Mouse (Mus musculus) fat pad, adult 2 months (tissue): ENCODE measurements around the gene Atf2.
"Not testable (repeated sequence)": the region's sequence is repeated elsewhere in the genome, so short reads cannot be mapped to it uniquely, and the experiment has no call there.

ENCODE experiments used
- DNase-seq: peaks from one replicate; pipeline ENCODE4 v3.0.0-alpha.2; 2011; ENCODE audit warnings: low read depth, low spot score; ENCODE audit errors: extremely low read depth

Atf2 gene

DNA sequence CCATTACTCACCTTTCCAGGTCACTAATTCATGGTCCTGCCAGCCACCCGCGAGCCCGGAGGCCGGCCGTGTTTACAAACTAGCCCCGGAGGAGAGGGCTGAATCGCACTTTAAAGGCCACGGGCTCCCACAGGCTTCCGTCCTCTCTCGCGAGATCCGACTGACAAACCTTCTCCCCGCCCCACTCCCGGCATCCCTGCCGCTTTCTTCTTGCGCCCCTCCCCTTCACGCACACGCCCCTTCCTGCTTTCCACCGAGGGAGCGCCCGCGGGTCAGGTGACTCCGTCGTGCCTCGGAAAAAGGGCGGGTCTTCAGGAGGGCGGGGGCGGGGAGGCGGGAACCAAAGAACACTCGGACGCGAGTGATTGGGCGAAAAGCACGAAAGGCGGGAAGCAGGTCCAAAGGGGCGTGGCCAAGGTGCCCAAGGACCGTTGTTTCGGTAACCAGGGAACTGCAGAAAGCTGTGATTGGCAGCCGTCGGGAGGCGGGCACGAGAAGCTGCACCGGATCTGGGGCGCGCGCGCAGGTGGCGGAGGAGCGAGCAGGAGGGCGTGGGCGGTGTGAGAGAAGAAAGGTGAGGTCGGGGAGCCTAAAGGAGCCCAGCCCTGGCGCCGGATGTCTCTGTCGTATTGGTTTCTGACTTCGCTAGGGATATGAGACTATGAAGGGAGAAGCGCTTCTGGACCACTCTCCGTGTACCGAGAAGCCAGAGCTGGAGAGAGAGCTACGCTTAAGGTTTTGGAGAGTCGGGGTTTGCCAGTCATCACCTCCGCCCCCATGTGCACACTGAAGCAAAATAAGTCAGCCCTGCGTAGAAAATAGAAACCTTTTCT is at the start of gene Atf2:
TSS of gene Atf2 (minus strand) at position 176 of the 833 bp plus-strand sequence.
- peak; percentile 92 for DNase-seq

DNA sequence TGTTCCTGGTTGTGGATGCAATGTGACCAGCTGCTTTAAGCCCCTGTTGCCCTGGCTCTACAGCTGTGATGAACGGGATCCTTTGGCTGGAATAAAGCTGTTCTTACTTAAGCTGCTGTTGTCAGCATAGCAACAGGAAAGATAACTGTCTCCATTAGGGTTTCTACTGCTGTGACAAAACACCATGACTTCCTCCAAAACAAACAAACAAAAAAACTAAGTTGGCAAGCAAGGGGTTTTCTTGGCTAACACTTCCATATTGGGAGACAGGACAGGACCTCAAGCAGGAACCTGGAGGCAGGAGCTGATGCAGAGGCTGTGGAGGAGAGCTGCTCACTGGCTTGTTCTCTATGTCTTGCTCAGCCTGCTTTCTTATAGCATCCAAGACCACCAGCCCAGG is 48.8 kb upstream of the Atf2 start:
- DNase-seq: no peak

DNA sequence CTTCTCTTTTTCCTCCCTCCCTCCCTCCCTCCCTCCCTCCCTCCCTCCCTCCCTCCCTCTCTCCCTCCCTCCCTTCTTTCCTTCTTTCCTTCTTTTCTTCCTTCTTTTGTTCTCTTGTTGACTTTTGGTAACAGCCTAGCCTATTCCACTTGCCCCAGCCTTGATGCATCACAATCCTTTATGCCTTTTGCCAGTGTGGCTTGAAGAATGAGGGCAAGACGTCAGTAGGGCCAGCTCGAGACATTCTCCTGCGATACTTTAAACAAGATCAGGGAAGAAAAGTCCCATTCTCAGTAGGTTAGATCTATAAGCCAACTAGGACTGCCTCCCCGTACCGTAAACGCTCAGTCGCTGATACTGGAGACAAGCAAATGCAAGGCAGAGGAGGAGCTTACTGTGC is 48.0 kb upstream of the Atf2 start:
- no peak for DNase-seq

DNA sequence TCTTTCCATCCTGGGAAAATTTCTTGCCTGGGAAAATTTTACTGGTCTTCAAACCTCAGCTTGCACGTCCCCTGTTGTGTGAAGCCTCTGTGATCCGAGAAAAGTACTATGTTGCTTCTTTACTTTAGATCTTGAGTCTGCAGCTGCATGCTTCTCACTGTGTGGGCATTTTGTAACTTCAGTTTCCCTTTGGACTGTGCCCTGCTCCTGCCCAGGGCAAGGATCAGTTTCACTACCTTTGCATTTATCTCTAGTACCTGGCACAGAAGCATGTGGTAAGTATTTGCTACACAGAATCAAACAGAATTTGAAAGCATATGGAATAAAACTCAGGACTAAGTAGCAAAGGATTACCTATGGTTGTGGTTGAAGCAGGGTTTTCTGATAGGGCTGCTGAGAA is 46.5 kb upstream of the Atf2 start:
- DNase-seq: no peak

DNA sequence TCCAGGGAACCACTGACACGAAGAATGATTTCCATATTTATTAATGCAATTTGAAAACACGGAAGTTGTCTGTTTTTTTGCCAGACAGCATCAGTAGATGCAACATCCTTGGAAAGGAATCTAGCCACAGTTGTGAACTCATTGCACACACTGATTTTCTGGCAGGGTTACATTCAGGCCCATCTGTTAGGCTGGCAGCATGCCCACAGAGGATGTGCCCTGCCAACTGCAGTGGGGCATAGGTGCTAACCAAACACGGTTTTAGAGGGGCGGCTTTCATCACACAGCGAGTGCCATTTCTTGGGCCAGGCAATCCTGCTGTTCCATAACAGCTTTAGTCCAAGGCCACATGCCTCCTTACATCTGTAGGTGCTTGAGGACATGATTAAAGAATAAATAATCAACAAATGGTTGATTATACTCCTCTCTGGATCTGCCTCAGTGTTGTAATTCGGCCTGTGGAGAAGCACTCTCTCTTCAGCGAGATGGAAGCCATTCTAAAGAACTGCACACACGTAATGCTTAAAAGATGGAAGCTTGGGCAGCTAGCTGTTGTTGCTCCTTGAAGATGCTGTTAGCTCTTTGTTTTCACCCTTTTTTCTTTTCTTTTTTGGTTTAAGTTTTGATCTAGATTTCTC is 40.4 kb upstream of the Atf2 start:
- DNase-seq: no peak

DNA sequence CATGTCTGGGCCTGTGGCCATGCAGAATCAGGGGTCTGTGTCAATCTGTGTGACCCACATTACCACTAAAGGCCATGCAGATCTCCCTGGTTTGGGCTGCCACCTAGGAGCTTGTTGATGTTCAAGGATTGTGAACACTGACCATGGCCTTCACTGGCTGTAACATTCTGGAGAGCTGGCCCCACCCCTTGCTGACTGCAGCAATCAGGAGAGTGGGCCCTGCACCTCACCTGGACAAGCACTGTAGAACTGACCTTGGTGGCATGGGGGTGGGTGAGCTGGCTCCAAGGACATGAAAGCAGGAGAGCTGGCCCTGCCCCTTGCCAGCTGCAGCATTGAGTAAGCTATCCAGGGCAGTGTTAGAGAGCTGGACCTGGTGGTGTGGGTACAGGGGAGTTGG is 35.3 kb upstream of the Atf2 start:
- DNase-seq: no peak

DNA sequence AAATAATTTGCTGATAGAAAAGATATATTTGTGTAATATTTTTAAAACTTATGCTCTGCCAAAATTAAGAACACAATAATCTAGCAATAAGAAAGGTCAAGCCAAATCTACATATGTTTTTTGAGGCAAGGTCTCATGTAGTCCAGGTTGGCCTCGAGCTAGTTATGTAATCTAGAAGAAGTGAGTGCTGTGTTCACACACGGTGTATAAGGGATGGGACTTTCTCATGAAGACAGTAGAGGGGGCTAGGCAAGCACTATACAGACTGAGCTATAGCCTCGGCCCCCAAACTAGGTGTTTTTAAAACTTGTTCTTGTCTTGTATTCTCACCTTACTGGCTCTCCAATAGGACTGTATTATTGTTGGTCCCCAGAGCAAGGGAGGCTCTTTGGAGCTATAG is 33.1 kb upstream of the Atf2 start:
- DNase-seq: no peak

DNA sequence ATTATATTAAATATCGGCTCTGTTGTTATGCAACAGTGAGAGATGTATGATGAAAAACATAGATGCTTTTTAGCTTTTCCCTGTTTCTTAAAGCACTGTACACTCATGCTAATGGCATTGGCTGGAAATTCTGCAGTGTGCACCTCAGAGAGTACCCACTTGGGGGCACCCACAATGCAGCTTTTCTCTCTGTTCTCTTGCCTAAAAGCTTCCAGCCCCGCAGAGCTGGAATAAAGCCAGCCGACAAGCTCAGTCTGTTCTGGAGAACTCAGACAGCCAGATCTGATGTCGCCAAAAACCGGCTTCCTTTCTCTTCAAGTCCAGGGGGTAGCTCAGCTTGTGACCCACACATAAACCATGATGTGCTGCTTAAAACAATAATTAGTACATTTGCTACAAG is 32.6 kb upstream of the Atf2 start:
- DNase-seq: peak; percentile 36

DNA sequence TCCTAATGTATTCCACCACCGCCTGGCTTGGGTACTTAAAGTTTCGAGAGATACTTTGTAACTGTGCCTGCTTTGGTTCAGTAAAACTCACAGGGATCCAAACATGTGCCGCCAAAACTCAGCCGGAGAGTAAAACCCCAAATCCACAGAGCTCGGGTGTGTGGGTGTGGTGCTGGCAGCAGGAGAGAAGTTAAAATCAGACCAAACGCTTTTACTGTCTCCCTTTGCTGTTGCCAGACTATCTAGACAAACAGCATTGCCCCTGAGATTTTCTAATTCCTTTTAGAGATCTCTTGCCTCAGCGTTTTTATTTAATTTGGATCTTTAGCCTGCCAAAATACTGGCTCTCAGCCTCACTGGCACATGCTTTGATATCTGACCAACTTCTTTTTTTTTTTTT is 27.2 kb upstream of the Atf2 start:
- no peak for DNase-seq

DNA sequence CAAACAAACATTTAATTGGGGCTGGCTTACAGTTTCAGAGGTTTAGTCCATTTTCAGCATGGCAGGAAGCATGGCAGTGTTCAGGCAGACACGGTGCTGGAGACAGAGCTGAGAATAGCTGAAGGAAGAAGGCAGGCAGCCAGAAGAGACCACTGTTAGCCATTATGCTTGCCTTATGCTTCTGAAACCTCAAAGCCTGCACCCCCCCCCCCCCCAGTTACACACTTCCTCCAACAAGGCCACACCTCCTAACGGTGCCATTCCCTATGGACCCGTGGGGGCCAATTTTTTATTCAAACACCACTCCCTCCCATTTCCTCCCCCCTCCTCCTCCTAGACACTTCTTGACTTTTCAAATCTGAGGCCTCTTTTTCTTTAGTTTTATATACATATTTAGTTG is 19.8 kb upstream of the Atf2 start:
- DNase-seq: no peak

DNA sequence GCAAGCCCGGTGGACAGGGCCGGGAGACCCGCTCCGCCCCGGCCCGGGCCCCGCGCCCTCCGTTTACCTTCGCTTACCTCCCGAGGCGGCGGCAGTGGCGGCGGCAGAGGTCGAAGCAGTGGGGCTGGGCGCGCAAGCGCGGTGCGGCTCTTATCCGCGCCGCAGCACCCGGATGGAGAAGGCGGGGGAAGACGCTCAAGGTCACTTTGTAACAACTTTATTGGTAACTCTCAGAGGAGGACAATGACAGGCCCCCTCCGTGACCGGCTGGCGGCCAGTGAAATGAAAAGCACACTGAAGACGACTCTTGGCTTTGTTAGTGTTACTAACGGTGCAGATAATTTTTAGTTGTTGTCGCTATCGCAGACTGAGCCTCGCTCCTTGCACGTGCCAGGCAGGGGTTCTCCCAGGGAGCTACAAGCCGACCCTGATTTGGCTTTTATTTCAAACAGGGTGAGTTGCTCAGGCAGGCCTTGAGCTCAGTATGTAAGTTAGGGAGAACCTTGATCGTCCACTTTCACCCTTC is 18.8 kb upstream of the Atf2 start, which contains the start of gene Atp5g3:
TSS of gene Atp5g3 (minus strand) at position 152 of the 526 bp plus-strand sequence.
- DNase-seq: no peak

DNA sequence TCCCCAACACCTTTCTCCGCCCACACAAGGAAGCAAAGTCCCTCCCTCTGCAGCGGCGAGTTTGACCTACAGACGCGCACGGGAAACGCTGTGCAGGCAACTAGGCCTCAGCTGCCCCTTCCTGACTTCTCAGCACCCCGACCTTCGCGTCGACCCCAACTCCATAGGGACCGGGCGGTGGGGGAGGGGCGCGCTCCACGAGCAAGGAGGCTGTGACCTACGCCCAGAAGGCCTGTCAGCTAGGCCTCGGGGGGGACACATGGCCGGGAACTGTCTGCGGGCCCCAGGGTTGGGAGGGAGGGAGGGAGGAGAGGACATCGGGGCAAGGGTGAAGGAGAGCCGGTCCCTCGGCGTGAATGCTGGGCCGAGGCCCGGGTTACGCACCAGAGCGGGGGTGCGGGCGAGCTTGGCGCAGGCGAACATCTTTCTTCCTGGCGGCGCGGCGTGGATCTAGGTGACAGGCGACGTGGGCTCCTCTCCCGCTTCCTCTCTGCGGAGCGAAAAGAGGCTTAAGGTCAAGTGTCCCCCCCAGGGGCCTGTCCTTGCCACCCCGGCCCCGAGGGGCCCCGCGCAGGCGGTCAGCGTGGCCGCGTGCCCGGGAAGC is 18.2 kb upstream of the Atf2 start:
- no peak for DNase-seq

DNA sequence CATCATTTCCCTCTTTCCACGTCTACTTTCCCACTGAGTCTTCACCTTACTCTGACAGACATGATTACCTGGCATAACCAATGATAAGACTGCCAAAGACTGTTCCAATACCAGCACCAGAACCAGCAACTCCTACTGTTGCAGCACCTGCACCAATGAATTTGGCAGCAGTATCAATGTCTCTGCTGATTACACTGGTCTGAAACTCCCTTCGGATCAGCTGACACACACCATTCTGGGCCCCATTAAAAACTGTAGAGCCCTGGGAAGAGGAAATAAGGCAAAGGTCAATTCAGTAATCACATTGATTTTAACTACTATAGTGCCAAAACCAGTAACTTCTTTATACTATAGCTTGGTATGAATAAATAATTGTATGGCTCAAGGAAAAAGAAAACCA is 16.7 kb upstream of the Atf2 start:
- no peak for DNase-seq

DNA sequence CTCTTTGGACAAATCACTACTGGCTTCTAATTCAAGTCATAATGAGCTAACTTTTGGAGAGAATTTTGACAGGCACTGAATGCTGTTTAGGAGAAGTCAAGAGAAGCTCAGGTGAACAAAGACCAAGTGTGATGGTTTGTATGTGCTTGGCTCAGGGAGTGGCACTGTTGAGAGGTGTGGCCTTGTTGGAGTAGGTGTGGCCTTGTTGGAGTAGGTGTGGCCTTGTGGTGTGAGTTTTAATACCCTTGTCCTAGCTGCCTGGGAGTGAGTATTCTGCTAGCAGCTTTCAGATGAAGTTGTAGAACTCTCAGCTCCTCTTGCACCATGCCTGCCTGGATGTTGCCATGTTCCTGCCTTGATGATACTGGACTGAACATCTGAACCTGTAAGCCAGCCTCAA is 12.2 kb upstream of the Atf2 start:
- DNase-seq: not testable (repeated sequence)

DNA sequence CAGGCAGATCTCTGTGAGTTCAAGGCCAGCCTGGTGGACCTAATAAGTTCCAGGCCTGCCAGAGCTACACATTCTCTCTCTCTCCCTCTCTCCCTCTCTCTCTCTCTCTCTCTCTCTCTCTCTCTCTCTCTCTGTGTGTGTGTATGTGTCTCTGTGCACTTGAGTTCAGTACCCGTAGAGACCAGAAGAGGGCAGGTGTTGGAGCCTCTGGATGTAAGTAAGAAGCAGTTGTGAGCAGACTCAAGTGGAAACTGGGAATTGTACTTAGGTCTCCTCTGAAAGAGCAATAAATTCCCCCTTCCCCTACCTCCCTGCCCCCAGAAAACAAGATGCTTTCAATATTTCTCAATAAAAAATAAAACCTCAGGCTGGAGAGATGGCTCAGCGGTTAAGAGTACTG is 11.1 kb upstream of the Atf2 start:
- DNase-seq: no peak

DNA sequence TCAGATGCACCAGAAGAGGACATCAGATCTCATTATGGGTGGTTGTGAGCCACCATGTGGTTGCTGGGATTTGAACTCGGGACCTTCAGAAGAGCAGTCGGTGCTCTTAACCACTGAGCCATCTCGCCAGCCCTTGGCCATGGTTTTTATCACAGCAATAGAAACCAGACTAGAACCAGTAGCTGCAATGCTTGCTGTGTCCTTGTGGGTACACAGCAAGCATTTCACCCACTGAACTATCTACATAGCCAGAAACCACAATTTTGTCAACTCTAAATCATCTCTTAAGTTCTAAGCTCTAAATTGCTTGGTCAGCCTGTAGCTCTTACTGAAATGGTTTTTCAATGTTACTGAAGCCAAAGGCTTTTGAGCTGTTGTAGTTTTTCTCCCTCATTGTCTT is 9.9 kb upstream of the Atf2 start:
- DNase-seq: not testable (repeated sequence)

DNA sequence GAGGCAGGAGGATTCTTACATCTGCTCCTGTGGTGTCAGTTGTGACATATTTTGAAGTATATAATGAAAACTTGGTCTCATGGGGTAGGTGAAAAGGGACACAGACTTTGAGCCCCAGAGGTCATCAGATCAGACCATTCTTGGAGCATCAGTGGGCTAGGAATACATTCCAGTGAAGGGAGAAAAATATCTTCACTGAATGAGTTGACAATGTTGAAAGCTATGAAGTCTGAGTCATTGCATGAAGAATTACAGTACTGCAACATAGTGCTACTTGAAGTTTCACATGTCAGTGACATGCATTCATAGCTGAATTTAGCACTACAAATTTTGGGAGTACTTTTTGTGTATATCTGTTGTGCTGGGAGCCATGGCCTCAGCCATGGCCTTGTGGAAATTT is 8.7 kb upstream of the Atf2 start:
- no peak for DNase-seq

DNA sequence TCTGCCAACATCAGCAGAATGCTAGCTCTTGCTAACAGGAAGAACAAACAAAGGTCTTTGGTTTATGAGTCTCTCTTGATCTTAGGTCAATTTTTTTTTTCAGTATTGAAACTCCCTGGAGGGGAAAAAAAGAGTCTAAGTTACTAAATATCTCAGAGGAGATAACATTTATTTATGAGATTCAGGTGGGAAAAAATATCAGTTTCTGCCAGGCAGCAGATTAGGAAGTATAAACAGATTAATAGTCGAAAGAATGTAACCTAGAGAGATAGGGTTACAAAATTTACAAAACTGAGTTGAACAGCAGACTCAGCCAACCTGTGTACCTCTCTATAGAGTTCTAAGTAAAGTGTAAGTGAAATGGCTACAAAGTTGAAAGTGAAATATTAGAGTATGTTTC is 7.9 kb upstream of the Atf2 start:
- DNase-seq: no peak

DNA sequence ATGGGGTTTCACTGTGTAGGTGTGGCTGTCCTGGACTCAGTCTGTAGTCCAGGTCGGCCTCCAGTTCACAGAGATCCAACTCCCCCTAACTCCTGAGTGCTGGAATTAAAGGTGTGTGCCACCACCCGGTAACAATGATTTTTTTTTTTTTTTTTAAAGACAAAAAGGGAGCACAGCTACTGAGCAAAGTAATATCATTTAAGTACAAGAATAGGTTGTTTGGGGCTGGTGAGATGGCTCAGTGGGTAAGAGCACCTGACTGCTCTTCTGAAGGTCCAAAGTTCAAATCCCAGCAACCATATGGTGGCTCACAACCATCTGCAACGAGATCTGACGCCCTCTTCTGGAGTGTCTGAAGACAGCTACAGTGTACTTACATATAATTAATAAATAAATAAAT is 4.5 kb upstream of the Atf2 start:
- DNase-seq: not testable (repeated sequence)

DNA sequence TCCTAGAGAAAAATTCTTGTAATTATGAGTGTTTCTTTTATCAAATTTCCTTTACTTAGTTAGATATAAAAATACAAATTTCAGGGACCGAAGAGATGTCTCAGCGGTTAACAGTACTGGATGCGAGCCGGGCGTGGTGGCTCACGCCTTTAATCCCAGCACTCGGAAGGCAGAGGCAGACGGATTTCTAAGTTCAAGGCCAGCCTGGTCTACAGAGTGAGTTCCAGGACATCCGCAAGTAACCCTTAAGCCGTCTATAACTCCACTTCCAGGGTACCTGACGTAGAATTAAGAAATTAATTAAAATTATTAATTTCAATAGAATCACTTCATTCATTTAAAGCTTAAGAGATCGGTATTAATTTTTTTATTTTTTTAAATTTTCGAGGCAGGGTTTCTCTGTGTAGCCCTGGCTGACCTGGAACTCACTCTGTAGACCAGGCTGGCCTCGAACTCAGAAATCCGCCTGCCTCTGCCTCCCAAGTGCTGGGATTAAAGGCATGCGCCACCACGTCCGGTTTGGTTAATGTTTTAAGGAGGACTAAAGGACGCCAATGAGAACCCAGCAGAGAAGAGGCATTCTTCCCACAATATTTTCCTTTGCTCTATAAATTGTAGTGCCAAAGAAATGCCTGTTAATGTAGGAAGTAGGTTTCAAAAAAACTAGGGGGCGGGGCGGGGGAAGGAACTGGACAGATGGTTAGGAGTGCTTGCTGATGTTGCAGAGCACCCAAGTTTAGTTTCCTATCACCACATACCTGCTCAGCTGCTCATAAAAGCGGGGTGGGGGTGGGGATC is 1.2 kb upstream of the Atf2 start:
- DNase-seq: no peak
